Mouse (Mus musculus) heart, postnatal 14 days (tissue): ENCODE measurements around the gene Ndufs7. TPM values are rescaled to one million over a fixed set of nuclear protein-coding genes. Genes with fewer than 3 reads are reported as not detected.
A peak's percentile ranks its signal among the peaks of the same experiment; 100 is the strongest.

Experiments
- DNase-seq, 2 experiments: peaks; one replicate each; pipeline ENCODE4 v3.0.0; 2021 to 2022
- intact Hi-C: fragments of 180-260 bp; cut with DNase I; formaldehyde crosslinking; loops from one replicate; pipeline ENCODE4 v1.15.1; 2025
- total RNA-seq, 2 experiments: library from RNA; stranded (reverse); gene quantifications; 2 replicates each; pipeline ENCODE4 v1.2.3; 2021

Ndufs7 gene
- total RNA-seq, 2 experiments from 2014 or later, result 728 to 743 TPM

- intact Hi-C loops, result no loop called here
- no peak for DNase-seq
Observed at GRCm38 (mm10) chr10:80285222-80286070, 36.5 kb downstream of the Ndufs7 start.

GRCm38 (mm10) chr10:80288097-80288496 lies 39.2 kb downstream of the Ndufs7 start:
- intact Hi-C loops, result no loop called here
- DNase-seq, result no peak

GRCm38 (mm10) chr10:80288657-80289056 lies 39.7 kb downstream of the Ndufs7 start:
- DNase-seq, result no peak
- intact Hi-C loops, result no loop called here

- intact Hi-C loops, result no loop called here
Observed at GRCm38 (mm10) chr10:80292251-80293146, 43.6 kb downstream of the Ndufs7 start, which contains the start of gene Rps15. TSS of gene Rps15 (plus strand) at chr10:80292453.

GRCm38 (mm10) chr10:80293325-80293724 lies 44.4 kb downstream of the Ndufs7 start:
- no peak for DNase-seq
- intact Hi-C loops, result no loop called here

More at GRCm38 (mm10) chr10:80292251-80293146, 43.6 kb downstream of the Ndufs7 start, which contains the start of gene Rps15:
- DNase-seq, result peak; percentile 94 to 96

- intact Hi-C loops, result loop anchor here (2.0 kb wide), 1 partner anchor 82 kb away; no protein-coding TSS in a partner anchor
Observed at GRCm38 (mm10) chr10:80294311-80294710, 45.4 kb downstream of the Ndufs7 start.

GRCm38 (mm10) chr10:80294788-80295303 lies 45.9 kb downstream of the Ndufs7 start:
- intact Hi-C loops, result loop anchor here (1.0 to 2.0 kb wide), 2 partner anchors 53 to 82 kb away; partner anchors contain the start of gene Adamtsl5

More at GRCm38 (mm10) chr10:80294311-80294710, 45.4 kb downstream of the Ndufs7 start:
- no peak for DNase-seq

GRCm38 (mm10) chr10:80295618-80296425 lies 46.9 kb downstream of the Ndufs7 start, which contains the start of gene Apc2:
TSS of gene Apc2 (plus strand) at chr10:80295977.
- DNase-seq, result peak; percentile 74 to 78
- intact Hi-C loops, result loop anchor here (1.0 to 2.0 kb wide), 3 partner anchors 23 to 81 kb away; partner anchors contain the start of gene Adamtsl5

More at GRCm38 (mm10) chr10:80294788-80295303, 45.9 kb downstream of the Ndufs7 start:
- DNase-seq, result no peak

GRCm38 (mm10) chr10:80296824-80297223 lies 47.9 kb downstream of the Ndufs7 start:
- intact Hi-C loops, result loop anchor here (2.0 kb wide), 1 partner anchor 22 kb away; no protein-coding TSS in a partner anchor
- no peak for DNase-seq

- no peak for DNase-seq
- intact Hi-C loops, result loop anchor here (2.0 kb wide), 1 partner anchor 21 kb away; no protein-coding TSS in a partner anchor
Observed at GRCm38 (mm10) chr10:80297526-80298133, 48.7 kb downstream of the Ndufs7 start.

GRCm38 (mm10) chr10:80298571-80299281 lies 49.8 kb downstream of the Ndufs7 start:
- intact Hi-C loops, result no loop called here
- DNase-seq, result peak; percentile 62 to 73

- no peak for DNase-seq
- intact Hi-C loops, result no loop called here
Observed at GRCm38 (mm10) chr10:80299301-80299700, 50.4 kb downstream of the Ndufs7 start.

GRCm38 (mm10) chr10:80299824-80300223 lies 50.9 kb downstream of the Ndufs7 start:
- DNase-seq, result no peak
- intact Hi-C loops, result no loop called here

- intact Hi-C loops, result no loop called here
- no peak for DNase-seq
Observed at GRCm38 (mm10) chr10:80300672-80301181, 51.8 kb downstream of the Ndufs7 start.

- DNase-seq, result no peak
- intact Hi-C loops, result no loop called here
Observed at GRCm38 (mm10) chr10:80301256-80302081, 52.5 kb downstream of the Ndufs7 start.

- intact Hi-C loops, result no loop called here
- no peak for DNase-seq
Observed at GRCm38 (mm10) chr10:80302082-80302355, 53.1 kb downstream of the Ndufs7 start.

GRCm38 (mm10) chr10:80302471-80302881 lies 53.6 kb downstream of the Ndufs7 start:
- DNase-seq, result peak; percentile 84 to 87
- intact Hi-C loops, result no loop called here
